Mouse (Mus musculus): ENCODE results near the gene Tgif1. TPM values are rescaled to one million over a fixed set of nuclear protein-coding genes. Genes with fewer than 3 reads are reported as not detected.
A peak's percentile ranks its signal among the peaks of the same experiment; 100 is the strongest.

Tgif1 gene
- 12.6 and 16.4 TPM in 2 replicates for polyA plus RNA-seq (2015; fragmentation: Nextera tagmentation; extraction: Ambion mirVana)

DNA sequence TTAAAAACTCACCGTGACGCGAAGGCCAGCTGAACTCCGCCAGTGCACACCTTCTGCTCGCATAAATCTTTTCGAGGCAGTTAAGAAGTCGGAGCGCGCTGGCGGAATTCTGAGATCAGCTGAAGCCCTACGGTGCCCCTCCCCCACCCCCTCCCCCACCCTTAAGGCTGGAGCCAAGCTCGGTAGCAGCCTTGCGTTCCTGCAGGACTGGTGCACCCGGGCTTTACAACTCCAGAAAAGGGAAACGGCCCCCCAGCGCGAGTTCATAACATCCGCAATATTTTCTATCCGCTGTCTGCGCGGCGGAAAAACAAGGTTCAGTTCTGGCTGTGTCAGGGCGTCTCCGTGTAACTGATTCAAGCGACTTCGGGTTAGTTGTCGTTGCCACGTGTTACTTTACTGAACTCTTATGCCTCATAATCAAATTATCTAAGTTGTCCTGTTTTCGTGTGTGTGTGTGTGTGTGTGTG lies at the start of gene Tgif1:
Gene Tgif1 (minus strand): TSS at position 111 of the 470 bp plus-strand sequence.
- peaks cover 4% of the 10 kb centered on the region; the same call in 1 of the 2 replicates for H3K4me1 ChIP-seq (ENCODE audit: insufficient read depth)
- H3K4me2 ChIP-seq (ENCODE audit: low read depth, low read length) = peak within 1 kb of the TSS; percentile 89
- peak within 1 kb of the TSS; percentile 97 for H3K27ac ChIP-seq (ENCODE audit: low read depth)
- ATAC-seq (peak; percentile 22), DNase-seq (peak; percentile 69)
- H3K9me3 ChIP-seq (ENCODE audit: low read length) = no peaks in the 10 kb centered on the region
- no peaks in the 10 kb centered on the region for H3K36me3 ChIP-seq (replicated peaks; ENCODE audit: insufficient read depth, low read length)
- TF ChIP-seq CTCF (IDR thresholded peaks at IDR 0.05; ENCODE audit: low read depth) = no peak
- TF ChIP-seq EP300 (IDR thresholded peaks at IDR 0.05; ENCODE audit: low read depth) = no peak
- 1% methylated on average over 29 of the region's 29 CpGs for WGBS (ENCODE audit: insufficient replicate concordance)
- no peaks in the 10 kb centered on the region for H3K27me3 ChIP-seq (ENCODE audit: insufficient read depth, low read length)
- H3K4me3 ChIP-seq (ENCODE audit: low read depth, low read length) = peak within 1 kb of the TSS; percentile 73
- peak within 1 kb of the TSS; percentile 77 for H3K9ac ChIP-seq (replicated peaks)

DNA sequence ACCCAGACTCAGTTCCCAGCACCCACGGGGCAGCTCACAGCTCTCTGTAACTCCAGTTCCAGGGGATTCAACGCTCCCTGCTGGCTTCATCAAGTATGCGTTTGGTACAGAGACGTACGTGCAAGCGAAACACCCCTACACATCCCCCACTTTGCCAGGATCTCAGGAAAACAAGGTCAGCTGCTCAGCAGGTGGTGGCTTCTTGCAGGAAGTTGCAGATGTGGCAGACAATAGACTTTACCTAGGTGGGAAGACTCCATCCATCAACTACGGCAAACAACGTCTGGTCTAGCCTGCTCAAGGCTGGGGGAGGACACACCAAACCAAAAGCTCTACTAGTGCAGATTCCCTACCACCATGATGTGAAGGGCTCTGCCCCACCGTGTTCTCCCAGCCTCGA lies 47.3 kb upstream of the Tgif1 start:
- Histone ChIP-seq H3K9me3 (ENCODE audit: low read length) (no peaks in the 10 kb centered on the region), H3K9ac (replicated peaks) (no peak overlapping the region), H3K4me1 (ENCODE audit: insufficient read depth) (no peaks in the 10 kb centered on the region), H3K27me3 (ENCODE audit: insufficient read depth, low read length) (no peaks in the 10 kb centered on the region), H3K4me2 (ENCODE audit: low read depth, low read length) (no peak overlapping the region), H3K4me3 (ENCODE audit: low read depth, low read length) (no peak overlapping the region), H3K27ac (ENCODE audit: low read depth) (no peak overlapping the region), H3K36me3 (replicated peaks; ENCODE audit: insufficient read depth, low read length) (no peaks in the 10 kb centered on the region)
- 84% methylated on average over 10 of the region's 10 CpGs for WGBS (ENCODE audit: insufficient replicate concordance)
- ATAC-seq = no peak
- DNase-seq = no peak
- TF ChIP-seq EP300 (IDR thresholded peaks at IDR 0.05; ENCODE audit: low read depth) = no peak

DNA sequence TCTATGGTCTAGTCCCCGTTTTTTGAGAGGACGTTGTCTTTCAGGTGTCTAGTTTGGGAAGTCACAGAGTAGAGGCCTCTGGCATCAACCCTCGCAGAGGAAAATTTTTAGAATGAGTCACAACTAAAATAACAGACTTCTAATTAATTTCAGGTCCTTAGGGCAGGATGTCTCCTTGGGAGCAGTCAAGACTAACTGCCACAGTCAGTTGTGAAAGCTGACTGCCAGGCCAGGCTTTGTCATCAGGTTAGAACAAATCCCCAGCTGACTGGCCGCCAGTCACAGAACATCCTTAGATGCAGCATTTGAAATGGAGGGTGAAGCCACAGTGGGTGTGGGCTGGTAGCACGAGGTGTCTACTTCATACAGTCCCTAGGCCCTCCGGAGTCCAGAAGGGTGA lies 46.3 kb upstream of the Tgif1 start:
- Histone ChIP-seq H3K27me3 (ENCODE audit: insufficient read depth, low read length) (no peaks in the 10 kb centered on the region), H3K4me2 (ENCODE audit: low read depth, low read length) (no peak overlapping the region), H3K9ac (replicated peaks) (no peak overlapping the region), H3K27ac (ENCODE audit: low read depth) (no peak overlapping the region), H3K36me3 (replicated peaks; ENCODE audit: insufficient read depth, low read length) (no peaks in the 10 kb centered on the region), H3K4me1 (ENCODE audit: insufficient read depth) (no peaks in the 10 kb centered on the region), H3K9me3 (ENCODE audit: low read length) (no peaks in the 10 kb centered on the region), H3K4me3 (ENCODE audit: low read depth, low read length) (no peak overlapping the region)
- DNase-seq (no peak), ATAC-seq (no peak)
- WGBS (ENCODE audit: insufficient replicate concordance) = 77% methylated on average over 6 of the region's 6 CpGs
- TF ChIP-seq CTCF (IDR thresholded peaks at IDR 0.05; ENCODE audit: low read depth) = no peak
- TF ChIP-seq EP300 (IDR thresholded peaks at IDR 0.05; ENCODE audit: low read depth) = no peak

DNA sequence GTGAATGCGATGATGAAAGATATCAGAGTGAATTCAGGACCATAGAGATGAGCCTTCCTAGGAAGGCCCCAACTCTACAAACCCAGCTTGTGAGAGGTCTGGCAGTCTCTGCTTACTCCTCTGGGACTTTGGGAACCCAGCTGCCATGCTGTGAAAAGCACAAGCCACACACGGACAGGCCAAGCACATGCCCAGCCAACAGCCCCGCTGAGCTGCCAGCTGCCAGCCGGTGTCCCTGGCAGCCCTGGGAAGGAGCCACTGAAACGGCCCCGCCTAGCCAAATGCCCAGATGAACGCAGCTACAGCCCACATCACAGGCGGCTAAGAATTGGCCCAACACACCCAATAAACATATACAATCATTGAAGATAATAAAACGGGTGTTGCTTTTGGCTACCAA lies 41.5 kb upstream of the Tgif1 start:
- no peak for ATAC-seq
- 82% methylated on average over 9 of the region's 9 CpGs for WGBS (ENCODE audit: insufficient replicate concordance)
- Histone ChIP-seq H3K9me3 (ENCODE audit: low read length) (no peaks in the 10 kb centered on the region), H3K9ac (replicated peaks) (no peak overlapping the region), H3K27me3 (ENCODE audit: insufficient read depth, low read length) (no peaks in the 10 kb centered on the region), H3K4me1 (ENCODE audit: insufficient read depth) (no peaks in the 10 kb centered on the region), H3K27ac (ENCODE audit: low read depth) (no peak overlapping the region), H3K4me2 (ENCODE audit: low read depth, low read length) (no peak overlapping the region), H3K4me3 (ENCODE audit: low read depth, low read length) (no peak overlapping the region), H3K36me3 (replicated peaks; ENCODE audit: insufficient read depth, low read length) (no peaks in the 10 kb centered on the region)
- DNase-seq = no peak
- no peak for TF ChIP-seq CTCF (IDR thresholded peaks at IDR 0.05; ENCODE audit: low read depth)

DNA sequence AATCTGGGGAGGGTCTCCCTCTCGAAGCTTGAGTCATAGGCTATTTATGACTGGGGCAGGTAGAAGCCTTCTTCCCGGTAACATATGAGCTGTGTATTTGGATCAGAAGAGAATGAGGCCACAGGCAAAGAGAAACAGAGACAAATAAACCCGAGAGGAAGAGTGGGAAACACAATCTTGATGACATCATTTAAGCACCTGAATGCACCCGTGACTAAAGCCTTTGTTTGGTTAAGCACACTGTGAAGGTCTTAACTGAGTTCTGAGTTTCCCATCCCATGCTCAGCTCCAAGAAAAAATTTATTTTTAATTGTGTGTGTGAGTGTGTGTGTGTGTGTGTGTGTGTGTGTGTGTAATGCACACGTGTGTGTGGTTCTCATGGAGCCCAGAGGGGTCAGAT lies 39.8 kb upstream of the Tgif1 start:
- no peak overlapping the region for H3K4me3 ChIP-seq (ENCODE audit: low read depth, low read length)
- DNase-seq (no peak), ATAC-seq (no peak)
- WGBS (ENCODE audit: insufficient replicate concordance) = 69% methylated on average over 5 of the region's 5 CpGs
- no peak overlapping the region for H3K9ac ChIP-seq (replicated peaks)
- H3K4me2 ChIP-seq (ENCODE audit: low read depth, low read length) = no peak overlapping the region
- no peaks in the 10 kb centered on the region for H3K9me3 ChIP-seq (ENCODE audit: low read length)
- H3K4me1 ChIP-seq (ENCODE audit: insufficient read depth) = no peaks in the 10 kb centered on the region
- H3K27me3 ChIP-seq (ENCODE audit: insufficient read depth, low read length) = no peaks in the 10 kb centered on the region
- no peak for TF ChIP-seq EP300 (IDR thresholded peaks at IDR 0.05; ENCODE audit: low read depth)
- TF ChIP-seq CTCF (IDR thresholded peaks at IDR 0.05; ENCODE audit: low read depth) = no peak
- H3K36me3 ChIP-seq (replicated peaks; ENCODE audit: insufficient read depth, low read length) = no peaks in the 10 kb centered on the region
- H3K27ac ChIP-seq (ENCODE audit: low read depth) = no peak overlapping the region

DNA sequence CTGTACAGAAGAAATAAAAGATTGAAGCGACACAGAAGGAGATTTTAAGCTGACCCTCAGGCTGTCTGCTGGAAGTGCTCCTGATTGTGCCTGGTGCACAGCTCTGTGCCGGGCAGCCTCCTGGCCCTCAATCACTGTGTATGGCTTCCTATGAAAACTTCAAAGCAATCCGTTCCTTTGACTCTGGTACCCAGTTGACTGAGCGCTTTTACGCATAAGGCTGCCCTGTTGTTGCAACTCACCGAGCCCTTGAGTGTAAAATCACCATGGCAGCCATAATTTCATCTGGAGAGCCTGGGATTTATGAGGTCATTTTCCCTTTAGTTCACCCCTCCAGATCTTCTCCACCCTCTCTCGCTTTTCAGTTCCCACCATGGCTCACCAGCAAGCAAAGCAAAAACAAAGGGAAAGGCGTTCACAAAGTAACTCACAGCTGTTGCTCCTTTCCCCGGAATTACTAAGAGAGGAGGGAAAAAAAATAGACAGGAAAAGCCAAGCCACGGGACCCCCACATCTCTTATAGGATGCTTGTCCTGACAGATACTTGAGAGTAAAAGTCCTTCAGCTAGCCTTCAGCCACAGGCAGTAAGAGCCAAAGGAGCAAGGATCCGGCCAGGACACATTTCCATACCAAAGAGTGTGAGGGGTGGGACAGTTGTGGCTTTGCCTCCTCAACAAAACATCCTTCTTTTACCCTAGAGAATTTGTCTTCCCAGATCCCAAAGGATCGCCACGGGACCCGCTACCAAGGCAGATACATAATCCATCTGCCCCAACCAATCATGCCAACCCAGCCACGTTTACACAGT lies 39.1 kb upstream of the Tgif1 start:
- no peak for ATAC-seq
- no peak overlapping the region for H3K27ac ChIP-seq (ENCODE audit: low read depth)
- DNase-seq = no peak
- no peaks in the 10 kb centered on the region for H3K9me3 ChIP-seq (ENCODE audit: low read length)
- no peaks in the 10 kb centered on the region for H3K27me3 ChIP-seq (ENCODE audit: insufficient read depth, low read length)
- H3K4me2 ChIP-seq (ENCODE audit: low read depth, low read length) = no peak overlapping the region
- WGBS (ENCODE audit: insufficient replicate concordance) = 62% methylated on average over 15 of the region's 15 CpGs
- no peaks in the 10 kb centered on the region for H3K36me3 ChIP-seq (replicated peaks; ENCODE audit: insufficient read depth, low read length)
- TF ChIP-seq EP300 (IDR thresholded peaks at IDR 0.05; ENCODE audit: low read depth) (no peak), CTCF (IDR thresholded peaks at IDR 0.05; ENCODE audit: low read depth) (no peak)
- no peak overlapping the region for H3K9ac ChIP-seq (replicated peaks)
- H3K4me1 ChIP-seq (ENCODE audit: insufficient read depth) = no peaks in the 10 kb centered on the region
- H3K4me3 ChIP-seq (ENCODE audit: low read depth, low read length) = no peak overlapping the region

Data from liver, postnatal 0 days (tissue).